Mouse (Mus musculus) thymus, postnatal 25 days (tissue): Measurements from ENCODE around the gene Plekhh3.
A peak's percentile ranks its signal among the peaks of the same experiment; 100 is the strongest.

Experiments used
- DNase-seq: peaks from one replicate; pipeline ENCODE4 v3.0.0; 2022

Gene Plekhh3

DNA sequence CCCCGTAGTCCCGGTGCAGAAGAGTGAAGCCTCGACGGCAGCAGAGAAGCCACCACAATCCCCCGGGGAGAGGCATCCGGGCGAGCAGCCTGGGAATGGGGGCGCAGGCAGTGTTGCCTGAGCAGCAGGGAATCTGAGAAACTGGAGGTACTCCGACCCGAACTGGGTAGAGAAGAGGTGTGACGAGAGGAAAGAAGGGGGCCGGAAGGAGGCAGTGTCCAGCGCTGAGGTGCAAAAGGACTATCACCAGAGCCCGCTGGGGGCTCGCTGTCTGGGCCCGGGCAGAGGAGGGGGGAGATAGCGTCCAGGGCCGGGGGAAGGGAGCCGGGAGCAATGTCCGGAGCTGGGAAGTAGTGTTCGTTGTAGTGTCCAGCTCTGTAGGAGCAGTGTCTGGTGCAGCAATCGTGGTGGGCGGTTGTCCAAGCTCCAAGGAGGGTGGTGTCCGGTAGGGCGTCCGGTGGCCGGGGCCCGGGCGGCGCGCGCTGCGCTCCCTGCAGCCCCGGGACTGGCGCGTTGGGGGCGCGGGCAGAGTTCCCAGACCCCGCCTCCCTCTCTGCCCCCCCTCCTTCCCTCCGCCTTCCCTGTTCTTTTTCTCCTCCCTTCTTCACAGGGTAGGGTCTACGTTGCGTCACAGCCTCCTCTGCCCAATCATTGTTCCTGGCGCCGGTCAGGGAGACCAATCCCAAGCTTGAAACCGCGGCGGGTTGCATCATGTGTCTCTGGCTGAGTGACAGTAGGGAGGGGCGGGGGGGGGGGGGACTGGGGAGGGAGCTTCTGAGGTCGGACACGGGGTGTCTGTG, at the start of gene Plekhh3:
Gene Plekhh3 (minus strand): TSS at position 541 of the 800 bp plus-strand sequence.
- DNase-seq = peak; percentile 84

DNA sequence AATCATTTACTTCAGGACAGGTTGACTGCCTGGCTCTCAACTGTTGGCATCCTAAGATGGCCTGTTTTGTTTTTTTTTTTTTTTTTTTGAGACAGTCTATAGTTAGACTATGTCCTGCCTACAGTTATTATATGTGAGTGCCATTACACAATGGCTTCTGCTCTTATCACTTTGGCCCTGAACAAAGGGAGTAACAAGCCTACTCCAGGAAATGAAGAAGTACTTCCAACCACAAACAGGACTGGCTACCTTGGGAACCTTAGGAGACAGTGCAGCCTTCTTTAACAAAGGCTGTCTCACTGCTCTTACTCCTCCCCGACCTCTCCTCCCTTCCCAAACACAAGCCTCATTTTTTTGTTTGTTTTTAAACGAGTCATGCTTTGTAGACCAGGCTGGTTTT, 49.7 kb upstream of the Plekhh3 start:
- no peak for DNase-seq

DNA sequence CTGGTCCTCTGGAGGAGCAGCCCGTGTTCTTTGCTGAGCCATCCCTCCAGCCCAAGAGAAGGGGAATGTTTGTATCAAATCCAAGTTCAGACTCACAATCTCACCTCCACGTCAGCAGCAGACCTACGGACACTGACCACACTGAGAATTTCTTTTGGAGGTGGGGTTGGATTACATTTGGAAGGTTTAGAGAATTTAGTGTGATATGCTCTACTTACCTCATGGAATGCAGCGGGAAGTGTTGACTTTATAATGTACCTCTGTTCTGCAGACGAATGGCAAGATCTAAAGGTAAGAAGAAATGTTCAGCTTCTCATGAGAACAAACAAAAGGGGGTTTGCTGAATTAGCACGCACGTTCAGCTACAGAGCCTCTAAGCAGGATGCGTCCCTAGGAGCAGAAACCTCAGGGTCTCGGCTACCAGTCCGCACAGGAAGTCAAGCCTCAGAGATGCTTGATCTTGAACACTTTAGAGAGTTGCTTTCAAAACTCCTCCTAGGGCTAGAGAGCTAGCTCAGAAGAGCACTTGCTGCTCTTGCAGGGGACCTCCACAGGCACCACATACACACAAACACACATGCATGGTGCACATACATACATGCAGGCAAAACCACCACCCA, 47.4 kb upstream of the Plekhh3 start:
- DNase-seq = peak; percentile 54

DNA sequence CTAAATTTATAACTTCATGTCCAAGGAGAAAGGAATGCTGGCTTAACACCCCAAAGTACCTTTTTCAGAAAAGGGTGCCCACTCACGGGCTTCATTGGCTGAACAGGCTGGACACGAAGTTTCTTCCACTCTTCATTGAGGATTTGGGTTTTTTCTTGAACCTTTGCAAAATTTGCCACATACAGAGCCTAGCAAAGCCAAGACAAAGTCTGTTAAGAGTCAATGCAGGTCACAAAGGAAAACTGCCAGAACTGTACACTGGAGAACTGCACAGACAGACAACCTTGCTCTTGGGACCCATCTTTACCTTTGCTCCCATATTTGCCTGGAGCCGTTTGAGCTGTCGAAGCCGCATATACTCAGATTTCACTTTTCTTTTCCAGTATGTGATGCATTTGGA, 45.8 kb upstream of the Plekhh3 start:
- DNase-seq = no peak

DNA sequence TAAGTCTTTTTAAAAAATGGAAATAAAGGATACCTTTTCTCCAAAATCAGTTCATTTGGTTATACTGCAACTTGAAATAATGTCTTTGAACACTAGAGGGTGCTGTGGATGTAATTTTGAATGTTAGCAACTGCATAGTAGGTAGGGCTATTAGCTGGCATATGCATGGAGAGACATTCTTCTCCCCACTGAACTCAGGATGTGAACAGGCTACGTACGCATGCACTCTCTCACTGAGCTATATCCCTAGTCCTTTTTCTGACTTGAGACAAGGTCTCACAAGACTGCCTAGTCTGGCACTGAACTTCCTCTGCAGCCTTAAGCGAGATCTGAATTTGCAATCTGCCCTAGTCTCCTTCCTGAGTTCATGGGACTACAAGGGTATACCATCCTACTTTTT, 40.8 kb upstream of the Plekhh3 start:
- DNase-seq = no peak

DNA sequence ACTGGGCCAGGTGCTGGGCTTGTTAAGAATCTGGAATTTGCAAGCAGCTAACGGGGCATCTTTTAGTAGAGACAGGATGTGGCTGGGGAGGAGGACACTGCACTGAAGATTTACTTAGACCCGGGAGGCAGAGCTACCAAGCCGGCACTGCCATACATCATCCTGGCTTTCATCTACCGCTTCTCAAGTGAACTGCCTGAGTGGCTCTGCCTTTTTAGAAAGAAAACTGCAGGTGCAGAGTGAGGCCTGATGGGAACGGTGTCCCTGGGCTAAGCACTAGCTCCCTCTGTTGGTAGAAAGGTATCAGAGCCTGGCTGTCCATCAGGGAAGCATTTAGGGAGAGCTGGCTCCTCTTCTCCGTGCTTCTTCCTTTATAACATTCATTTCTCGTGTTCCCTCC, 29.8 kb upstream of the Plekhh3 start:
- DNase-seq = peak; percentile 71

DNA sequence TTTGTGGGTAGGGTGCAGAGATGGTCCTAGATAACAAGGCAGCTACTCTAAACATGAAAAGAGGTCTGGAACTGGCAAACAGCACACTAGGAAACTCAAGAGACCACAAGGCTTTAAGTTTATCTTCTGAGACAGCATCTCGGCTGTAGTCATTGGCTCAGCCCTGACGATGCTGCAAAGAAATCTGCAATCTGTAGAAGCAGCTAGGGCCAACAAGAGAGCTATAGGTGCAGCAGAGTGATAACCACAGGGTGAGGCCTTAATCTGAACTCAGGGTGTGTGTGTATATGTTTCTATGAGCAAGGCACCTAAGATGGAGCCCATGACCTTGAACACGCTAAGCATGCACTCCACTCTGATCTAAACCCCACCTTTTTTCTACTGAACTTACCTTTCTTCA, 28.4 kb upstream of the Plekhh3 start:
- DNase-seq = no peak

DNA sequence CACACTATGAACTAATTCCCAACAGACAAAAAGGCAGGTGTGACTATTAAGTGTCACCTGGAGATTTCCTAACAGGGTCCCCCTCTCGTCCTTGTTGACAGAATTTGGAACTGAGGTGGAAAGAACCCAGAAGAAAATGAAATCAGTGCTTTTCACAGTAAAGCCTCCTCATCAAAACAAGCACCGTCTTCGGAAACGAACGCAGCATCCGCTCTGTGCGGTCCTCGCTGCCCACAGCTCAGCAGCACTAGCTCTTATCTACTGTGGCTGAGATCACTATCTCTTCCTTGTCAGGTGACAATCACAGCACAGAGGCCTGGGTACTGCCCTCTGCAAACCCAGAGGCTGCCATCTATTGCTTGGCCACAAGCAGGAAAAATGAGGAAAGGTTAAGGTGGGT, 25.0 kb upstream of the Plekhh3 start:
- peak; percentile 27 for DNase-seq

DNA sequence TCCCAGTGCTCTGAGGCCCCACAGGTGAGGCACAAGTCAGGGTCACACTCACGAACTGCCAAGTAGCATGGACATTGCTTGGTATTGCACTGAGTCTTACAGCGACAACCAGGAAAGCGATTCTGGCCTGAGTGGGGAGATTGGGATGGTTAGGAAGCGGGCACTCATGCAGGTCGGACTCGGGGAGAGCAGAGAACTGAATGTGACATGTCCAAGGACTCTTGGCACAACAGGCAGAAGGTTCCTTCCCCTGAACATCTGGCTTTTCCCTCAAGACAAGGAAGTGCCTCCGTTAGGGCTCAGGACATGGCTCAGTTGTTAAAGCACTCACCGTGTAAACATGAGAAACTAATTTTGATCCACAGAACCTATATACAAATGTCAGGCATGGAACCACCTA, 24.4 kb upstream of the Plekhh3 start:
- DNase-seq = no peak

DNA sequence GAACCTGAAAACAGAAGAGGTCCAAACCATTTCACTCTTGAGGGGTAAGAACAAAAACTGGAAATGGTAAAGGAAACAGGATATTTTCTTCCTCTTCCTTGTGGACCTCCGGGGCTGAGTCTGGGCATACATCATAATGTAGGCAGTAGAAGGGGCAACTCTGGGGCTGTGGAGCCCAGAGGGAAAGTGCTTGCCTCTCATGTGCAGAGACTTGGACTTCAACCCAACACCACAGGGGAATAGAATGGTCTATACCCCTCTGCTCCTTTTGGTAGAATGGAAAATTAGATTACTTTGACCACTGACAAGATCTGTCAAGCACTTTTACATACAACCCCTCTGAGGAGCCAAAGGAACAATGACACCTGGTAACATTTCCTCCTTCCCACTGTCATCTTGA, 23.9 kb upstream of the Plekhh3 start:
- DNase-seq = peak; percentile 22

DNA sequence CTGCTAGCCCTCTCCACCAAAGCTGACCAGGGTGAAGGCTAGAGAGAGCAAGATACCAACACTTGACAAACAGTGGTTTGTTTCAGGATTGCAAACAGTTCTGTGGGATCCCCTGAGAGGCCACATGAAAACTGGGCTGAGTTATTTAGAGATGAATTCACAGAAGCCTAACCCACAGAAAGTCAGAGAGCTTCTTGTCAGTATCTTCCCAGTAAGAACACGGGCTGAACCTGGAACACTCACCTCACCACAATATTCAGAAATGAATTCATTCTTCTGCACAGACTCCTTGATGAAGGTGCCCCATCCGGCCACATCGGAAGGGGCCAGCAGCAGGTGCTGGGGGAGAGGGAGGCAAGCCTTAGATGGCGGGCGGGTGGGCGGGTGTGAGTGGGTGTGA, 23.5 kb upstream of the Plekhh3 start:
- DNase-seq = peak; percentile 35

DNA sequence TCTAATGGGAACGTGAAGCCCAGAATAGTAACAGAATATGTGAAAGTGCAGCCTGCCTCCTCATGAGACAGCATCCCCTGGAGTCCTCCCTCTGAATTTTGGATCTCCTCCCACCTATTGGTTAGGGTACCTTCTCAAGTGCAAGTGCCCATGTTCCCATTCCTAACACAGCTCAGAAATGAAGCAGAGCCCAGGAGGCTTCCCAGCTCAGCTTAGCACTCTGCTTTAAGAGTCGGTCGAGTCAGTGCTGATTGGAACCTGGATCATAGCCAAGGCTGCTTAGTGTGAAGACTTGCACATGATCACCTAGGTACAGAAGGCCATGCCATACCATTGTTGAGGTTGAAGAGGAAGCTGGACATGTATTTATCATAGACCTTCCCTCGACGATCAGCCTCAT, 23.0 kb upstream of the Plekhh3 start:
- no peak for DNase-seq

DNA sequence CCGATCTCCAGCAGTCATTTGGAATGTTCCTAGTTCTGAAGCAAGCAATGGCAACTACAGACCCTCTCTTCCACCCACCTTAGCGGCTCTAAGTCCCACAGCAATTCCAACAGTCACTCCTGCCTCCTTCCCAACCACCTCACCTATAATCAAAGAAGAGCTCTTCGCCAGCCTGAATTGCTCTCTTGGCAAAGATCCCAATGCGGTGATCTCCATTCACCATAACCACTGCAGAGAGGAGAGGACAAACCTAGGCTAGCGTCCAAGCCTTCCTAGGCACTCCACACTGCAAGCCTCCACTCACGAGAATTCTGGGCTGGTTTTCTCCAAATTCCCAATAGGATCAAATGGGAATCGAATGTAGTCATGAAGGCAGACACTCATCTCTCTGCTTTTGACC, 21.9 kb upstream of the Plekhh3 start:
- DNase-seq = no peak

DNA sequence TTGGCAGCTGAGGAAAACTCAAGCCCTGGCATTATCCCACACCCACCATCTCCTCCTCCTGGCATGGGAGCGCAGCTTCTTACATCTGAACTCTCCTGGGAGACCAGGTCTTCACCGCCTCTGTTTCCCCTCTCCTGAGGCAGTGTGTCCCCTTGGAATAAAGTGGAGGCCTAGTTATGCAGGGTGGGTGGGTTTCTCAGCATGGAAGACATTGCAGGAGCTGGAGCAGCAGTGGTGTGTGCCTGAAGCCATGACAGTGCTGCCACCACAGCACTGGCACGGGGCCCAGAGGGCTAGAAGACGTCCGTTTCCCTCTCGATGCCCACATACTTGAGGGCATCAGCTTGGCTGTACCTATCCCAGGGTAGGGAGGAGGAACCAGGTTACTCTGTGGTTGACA, 21.5 kb upstream of the Plekhh3 start:
- no peak for DNase-seq

DNA sequence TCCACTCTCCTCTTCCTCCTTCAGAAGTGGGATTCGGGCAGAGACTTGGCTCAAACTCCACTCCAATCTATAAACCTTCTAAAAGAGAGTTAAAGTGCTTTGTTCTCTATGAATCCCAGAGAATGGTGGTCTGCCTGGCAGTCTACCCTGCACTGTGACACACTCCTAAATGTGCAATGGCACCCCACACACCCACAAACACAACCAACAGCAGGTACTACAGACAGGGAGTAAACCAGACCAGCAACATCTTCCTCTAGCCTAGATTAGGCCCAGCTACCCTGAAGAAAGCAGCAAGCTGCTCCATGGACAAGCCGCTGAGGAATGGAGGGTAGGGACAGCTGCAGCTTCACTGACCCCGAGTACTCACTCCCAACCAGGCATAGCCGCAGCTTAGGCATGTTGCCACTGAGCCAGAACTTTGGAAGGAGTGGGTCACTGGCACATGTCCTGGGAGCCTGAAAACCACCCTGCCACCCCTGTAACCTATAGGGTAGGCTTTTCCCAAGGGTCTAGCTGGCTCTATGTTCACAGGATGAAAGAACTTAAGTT, 20.8 kb upstream of the Plekhh3 start:
- DNase-seq = no peak

DNA sequence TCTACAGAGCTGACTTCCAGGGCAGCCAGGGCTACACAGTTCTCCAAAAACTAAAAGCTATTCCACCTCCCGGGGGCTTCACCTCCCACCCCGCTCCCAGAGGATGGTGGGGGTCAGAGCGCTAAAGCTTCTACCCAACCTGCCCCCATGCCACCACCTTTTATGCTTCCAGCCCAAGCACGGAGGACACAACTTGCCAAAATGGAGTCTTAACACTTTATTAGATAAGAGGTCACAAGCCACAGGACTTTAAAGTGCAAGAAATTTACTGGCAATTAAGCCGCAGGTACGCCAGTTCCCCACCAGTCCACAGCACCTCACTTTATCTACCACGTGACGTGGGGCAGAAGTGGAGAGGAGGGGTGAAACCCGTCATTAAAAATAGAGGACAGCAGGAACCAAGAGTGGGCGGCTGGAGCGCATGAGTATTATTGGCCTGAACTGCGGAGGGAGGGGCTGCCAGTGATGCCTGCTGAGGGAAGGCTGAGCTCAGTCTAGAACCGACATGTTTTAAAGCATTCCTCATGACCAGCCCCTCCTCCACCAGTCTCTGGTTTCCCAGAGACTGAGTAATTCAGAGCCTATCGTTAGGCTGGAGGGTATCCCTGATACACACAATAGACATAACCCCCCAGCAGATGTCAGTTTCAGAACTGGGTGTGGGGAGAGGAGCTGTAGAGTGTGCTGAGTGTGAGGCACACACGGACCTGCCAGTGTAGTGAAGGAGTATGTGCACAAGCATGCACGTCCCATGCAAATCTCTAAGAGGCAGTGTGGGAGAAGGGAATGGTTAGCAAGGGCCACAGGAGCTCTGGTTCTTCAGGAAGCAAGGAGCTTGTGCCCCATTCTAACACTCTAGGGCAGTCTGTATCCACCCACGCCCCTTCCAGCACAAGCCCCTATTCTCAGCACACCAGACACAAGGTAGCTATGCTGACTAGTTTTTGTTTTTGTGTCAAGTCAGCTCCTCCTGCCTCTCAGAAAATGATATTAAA, 20.1 kb upstream of the Plekhh3 start:
- no peak for DNase-seq

DNA sequence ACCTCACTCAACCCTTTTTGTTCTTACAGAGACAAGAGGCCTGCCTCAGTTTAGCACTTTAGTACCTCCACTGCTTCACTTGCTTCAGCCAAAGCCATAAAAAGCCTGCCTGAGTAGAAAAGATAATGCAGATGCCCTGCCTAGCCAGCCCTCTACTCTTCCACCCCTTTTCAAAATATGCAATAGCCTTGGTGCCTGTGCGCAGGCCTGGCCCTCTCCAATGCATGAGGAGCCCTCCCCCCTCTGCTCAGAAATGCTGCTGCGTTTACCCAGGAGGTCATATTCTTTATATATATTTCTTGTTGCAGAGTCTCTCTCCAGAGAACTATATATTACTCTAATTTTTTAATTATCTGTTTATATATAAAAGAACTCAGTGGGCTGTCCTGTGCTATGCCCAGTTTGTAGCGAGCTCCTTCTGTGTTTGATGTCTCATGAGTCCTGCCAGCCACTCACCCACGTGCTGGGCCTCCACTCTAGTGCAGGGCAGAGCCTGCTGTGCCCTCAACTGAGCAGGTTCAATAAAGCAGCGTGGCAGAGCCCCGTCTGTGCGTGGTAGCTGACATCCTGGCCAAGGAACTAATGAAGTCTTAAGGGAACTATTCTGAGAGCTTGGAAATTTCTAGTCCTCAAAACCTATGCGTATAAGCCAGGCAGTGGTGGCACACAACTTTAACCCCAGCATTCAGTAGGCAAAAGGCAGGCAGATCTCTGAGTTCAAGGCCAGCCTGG, 19.2 kb upstream of the Plekhh3 start:
- DNase-seq = no peak

DNA sequence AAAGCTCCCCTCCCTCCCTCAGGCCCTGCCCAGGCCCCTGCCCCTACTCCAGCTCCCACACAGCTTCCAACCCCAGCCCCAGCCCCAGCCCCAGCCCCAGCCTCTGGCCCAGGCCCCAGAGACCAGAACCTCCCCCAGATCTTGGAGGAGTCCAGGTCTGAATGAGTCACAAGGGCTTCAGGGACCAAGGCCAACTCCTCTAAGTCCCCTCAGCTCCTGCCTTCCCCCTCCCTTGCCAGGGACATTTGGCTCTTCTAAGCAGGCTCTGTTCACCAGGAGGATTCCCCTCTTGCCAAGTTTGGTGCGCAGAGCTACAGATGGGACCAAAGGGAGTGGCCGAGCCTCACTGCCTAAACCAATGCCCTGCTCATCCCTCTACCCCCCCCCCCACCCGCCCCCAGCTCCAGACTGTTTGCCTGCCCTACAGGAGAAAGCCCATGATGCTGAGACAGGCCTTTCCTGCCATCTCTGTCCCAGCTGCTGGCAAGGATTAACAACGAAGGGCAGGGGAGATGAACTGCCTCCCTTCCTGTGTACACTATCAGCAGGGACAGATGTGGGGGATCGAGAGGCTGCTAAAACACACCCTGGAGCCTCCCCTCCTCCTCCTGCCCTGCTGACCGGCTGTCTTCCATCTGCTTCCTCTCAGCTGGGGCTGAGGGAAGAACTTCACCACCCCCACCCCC, 18.5 kb upstream of the Plekhh3 start:
- DNase-seq = no peak

DNA sequence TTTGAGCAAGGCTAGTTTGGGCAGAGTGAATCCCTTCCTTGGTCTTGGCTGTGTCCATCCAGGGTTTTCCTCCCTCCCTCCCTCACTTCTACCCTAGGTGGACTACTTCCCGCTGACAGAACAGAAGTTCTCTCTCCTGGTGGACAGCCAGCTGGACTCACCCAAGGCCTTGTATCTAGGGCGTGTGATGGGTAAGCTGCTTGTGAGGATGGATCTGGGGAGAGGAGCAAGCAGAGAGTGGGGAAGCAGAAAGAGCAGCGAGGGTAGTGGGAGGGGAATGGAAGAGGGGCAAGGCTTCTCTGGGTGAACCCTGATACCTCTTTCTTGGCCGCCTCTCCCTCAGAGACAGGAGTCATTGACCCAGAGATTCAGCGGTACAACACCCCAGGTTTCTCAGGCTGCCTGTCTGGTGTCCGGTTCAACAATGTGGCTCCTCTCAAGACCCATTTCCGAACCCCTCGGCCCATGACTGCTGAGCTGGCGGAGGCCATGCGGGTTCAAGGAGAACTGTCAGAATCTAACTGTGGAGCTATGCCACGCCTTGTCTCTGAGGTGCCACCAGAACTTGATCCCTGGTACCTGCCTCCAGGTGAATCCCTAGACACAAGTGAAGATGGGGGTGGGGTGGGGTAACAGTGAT, 17.1 kb upstream of the Plekhh3 start:
- no peak for DNase-seq

DNA sequence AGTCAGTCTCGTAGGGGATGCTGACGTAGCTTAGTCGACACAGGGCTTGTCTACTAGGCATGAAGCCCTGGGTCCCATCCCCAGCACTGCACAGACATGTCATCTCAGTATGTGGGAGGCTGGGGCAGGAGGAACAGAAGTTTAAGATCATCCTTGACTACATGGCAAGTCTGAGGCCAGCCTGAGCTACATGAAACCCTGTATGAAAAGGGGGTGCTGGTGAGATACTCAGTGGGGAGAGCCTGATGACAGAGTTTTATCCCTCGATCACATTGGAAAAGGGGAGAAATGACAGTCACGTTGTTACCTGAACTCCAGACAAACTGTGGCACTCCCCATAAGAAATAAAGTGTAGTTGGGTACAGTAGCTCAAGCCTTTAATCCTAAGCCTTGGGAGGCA, 16.4 kb upstream of the Plekhh3 start:
- no peak for DNase-seq

DNA sequence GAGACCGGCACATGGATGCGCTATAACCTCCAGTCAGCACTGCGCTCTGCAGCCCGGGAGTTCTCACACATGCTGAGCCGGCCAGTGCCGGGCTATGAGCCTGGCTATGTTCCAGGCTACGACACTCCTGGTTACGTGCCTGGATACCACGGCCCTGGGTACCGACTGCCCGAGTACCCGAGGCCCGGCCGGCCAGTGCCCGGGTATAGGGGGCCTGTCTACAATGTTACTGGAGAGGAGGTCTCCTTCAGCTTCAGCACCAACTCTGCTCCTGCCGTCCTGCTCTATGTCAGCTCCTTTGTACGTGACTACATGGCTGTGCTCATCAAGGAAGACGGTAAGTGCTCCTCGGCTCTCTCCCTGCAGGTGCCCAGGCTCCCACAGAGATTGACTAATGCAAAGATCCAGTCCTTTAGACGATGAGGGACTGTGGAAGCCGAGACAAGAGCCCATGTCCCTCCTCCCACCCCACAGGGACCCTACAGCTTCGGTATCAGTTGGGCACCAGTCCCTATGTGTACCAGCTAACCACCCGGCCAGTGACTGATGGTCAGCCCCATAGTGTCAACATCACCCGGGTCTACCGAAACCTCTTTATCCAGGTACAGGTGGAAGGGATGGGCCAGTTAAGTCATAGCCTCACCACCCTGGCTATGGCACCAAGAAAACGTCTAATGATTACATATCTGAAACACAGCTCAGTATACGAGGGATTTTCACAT, 15.5 kb upstream of the Plekhh3 start:
- DNase-seq = no peak
